Mouse (Mus musculus) liver, embryonic 13.5 days (tissue): ENCODE measurements around the gene Cped1. TPM values are rescaled to one million over a fixed set of nuclear protein-coding genes. Genes with fewer than 3 reads are reported as not detected.

ENCODE experiments used
- polyA plus RNA-seq: library from polyadenylated mRNA; unstranded; fragments of >200 nt; fragmentation: Nextera tagmentation; extraction: Ambion mirVana; gene quantifications from 2 replicates; pipeline ENCODE4 v1.2.1, GENCODE M21; 2015

The Cped1 gene
- polyA plus RNA-seq, 1 experiment from 2014 or later, result 2.2 TPM

Other genes with a start within 250 kb of the Cped1 start
- gene Tspan12, start 133.4 kb upstream of the Cped1 start, polyA plus RNA-seq, result 23.3 and 29.1 TPM in 2 replicates
- gene Ing3, start 36.3 kb upstream of the Cped1 start, polyA plus RNA-seq, result 22.6 and 29.8 TPM in 2 replicates